In the genomic region with DNA sequence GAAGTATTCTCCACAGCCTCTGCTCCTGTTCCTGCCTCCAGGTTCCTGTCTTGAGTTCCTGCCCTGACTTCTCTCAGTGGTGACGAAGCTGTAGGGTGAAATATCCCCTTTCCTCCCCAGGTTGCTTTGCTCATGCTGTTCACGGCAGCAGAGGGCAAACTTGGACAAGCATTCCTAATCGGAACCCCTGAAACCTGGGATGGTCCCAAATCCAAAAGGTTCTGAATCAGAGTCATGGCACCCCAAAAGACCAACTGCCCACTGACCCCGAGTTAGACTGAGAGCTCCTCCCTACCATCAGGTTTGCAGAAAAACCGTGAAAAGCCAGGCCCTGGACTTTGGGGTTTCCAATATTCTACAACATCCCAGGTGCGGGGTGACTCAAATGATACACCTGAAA, we compare ENCODE assay signal across 12 mouse cellular contexts.
"Had no signal": no experiment of that assay in that cellular context is flagged by ENCODE, and none has a peak within 500 bp of the region (broad histone marks: within the 10 kb centered on the region; RNA-seq: fewer than 3 reads in every experiment).

No protein-coding gene starts in this region.

- DNase-seq: retina, postnatal 1 day; right cerebral cortex, adult 18-20 months; right cerebral cortex, postnatal 14 days; right cerebral cortex, postnatal 25 days; right cerebral cortex, postnatal 4 days; spleen, adult 18-20 months; thymus, adult 18-20 months; thymus, adult 2 months; thymus, postnatal 14 days; thymus, postnatal 25 days; thymus, postnatal 36 days; thymus, postnatal 4 days had no signal
